Mouse (Mus musculus) hindbrain, embryonic 16.5 days (tissue): ENCODE results near the gene Chka. TPM values are rescaled to one million over a fixed set of nuclear protein-coding genes. Genes with fewer than 3 reads are reported as not detected.

ENCODE experiments used
- ATAC-seq: fragments of 200-750 bp; cut with Nextera tagmentation; 2 replicates; pipeline ENCODE4 v1.8.0; 2017; ENCODE audit warnings: moderate TSS enrichment, moderate library complexity
- H3K27ac ChIP-seq: fragments of 300-500 bp; sonication (generic); 2 replicates; pipeline ENCODE4 v1.5.1; 2014; ENCODE audit warnings: low read depth, mild to moderate bottlenecking, control low read depth, low read length, moderate library complexity
- H3K27me3 ChIP-seq: fragments of 300-500 bp; sonication (generic); replicated peaks from 2 replicates; pipeline ENCODE4 v1.6.1; 2014; ENCODE audit warnings: low read length; ENCODE audit not compliant: control insufficient read depth, insufficient read depth
- H3K36me3 ChIP-seq: fragments of 300-500 bp; sonication (generic); 2 replicates; pipeline ENCODE4 v1.6.1; 2014; ENCODE audit warnings: mild to moderate bottlenecking, low read length, moderate library complexity, mixed read lengths; ENCODE audit not compliant: control insufficient read depth, insufficient read depth
- H3K4me1 ChIP-seq: fragments of 300-500 bp; sonication (generic); 2 replicates; pipeline ENCODE4 v1.6.1; 2014; ENCODE audit warnings: low read depth, low read length; ENCODE audit not compliant: control insufficient read depth, insufficient read depth
- H3K4me2 ChIP-seq: fragments of 300-500 bp; sonication (generic); 2 replicates; pipeline ENCODE4 v1.6.1; 2014; ENCODE audit warnings: mild to moderate bottlenecking, low read length, control low read depth, moderate library complexity
- H3K4me3 ChIP-seq: fragments of 300-500 bp; sonication (generic); 2 replicates; pipeline ENCODE4 v1.5.1; 2014; ENCODE audit warnings: mild to moderate bottlenecking, low read length, control low read depth, moderate library complexity
- H3K9ac ChIP-seq: fragments of 300-500 bp; sonication (generic); 2 replicates; pipeline ENCODE4 v1.6.1; 2014; ENCODE audit warnings: low read depth, mild to moderate bottlenecking, control low read depth, low read length, moderate library complexity
- H3K9me3 ChIP-seq: fragments of 300-500 bp; sonication (generic); 2 replicates; pipeline ENCODE4 v1.6.1; 2014; ENCODE audit warnings: mild to moderate bottlenecking, low read length, moderate library complexity; ENCODE audit not compliant: control insufficient read depth
- WGBS: fragments of 180-500 bp; shearing (Covaris S2); extraction: QIAGEN DNeasy Blood & Tissue Kit; methylation state at CpG from one replicate; pipeline ENCODE4 v1.1.7; 2014; 5-methylcytosine and 5-hydroxymethylcytosine counted together
- polyA plus RNA-seq: library from polyadenylated mRNA; unstranded; fragments of >200 nt; fragmentation: Nextera tagmentation; extraction: Ambion mirVana; gene quantifications from 2 replicates; pipeline ENCODE4 v1.2.1, GENCODE M21; 2015

Gene Chka
- polyA plus RNA-seq, 1 experiment from 2014 or later = 56.3 TPM

DNA sequence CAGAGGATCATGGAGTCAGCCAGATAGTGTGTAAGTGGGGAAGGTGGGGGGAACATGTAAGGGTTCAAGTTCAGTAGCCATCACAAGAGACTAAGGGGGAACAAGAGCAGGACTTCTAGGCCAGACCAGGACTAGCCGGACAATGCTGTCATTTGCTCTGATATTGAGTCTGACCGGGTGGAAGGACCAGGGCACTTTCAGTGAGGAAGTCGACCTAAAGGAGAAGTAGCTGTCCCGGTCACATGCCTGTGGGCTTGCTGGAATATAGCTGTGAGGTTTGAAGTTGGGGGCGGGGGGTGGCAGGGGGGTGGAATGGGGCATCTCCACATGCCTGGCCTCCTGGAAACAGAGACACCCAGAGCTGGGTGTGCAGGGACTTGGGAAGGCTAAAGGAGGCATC lies 63.0 kb downstream of the Chka start:
- H3K4me1 ChIP-seq = peaks cover 15% of the 10 kb centered on the region
- no peak overlapping the region; the same call in 1 of the 2 replicates for H3K9ac ChIP-seq
- H3K36me3 ChIP-seq = peaks cover 7% of the 10 kb centered on the region; the same call in 1 of the 2 replicates
- WGBS = 86% methylated on average over 5 of the region's 5 CpGs
- no peak overlapping the region for H3K27ac ChIP-seq
- H3K4me3 ChIP-seq = no peak overlapping the region
- no peak overlapping the region for H3K4me2 ChIP-seq
- H3K9me3 ChIP-seq = no peaks in the 10 kb centered on the region
- ATAC-seq = no peak
- H3K27me3 ChIP-seq = no peaks in the 10 kb centered on the region

DNA sequence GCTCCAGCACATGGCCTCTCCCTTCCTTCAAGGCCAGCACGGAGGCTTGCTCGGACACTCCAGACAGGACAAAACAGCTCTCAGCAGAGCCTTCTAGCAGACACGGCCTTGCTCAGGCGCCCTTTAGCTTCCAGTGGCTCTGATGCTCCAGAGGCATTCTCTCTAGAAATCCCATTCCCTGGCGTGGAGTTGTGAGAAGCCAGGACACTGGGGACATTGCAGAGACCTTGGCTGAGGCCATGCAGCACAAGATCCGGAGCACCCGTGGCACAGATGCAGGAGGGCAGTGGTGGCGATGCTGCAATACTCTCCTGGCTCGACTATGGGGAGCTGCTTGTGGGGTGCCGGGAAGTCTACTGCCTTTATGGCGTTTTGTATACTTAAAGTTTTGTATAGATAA lies 65.2 kb downstream of the Chka start:
- no peak for ATAC-seq
- H3K9me3 ChIP-seq = no peaks in the 10 kb centered on the region
- peaks cover 11% of the 10 kb centered on the region for H3K4me1 ChIP-seq
- H3K36me3 ChIP-seq = no peaks in the 10 kb centered on the region
- H3K9ac ChIP-seq = no peak overlapping the region
- no peak overlapping the region for H3K4me3 ChIP-seq
- WGBS = 78% methylated on average over 11 of the region's 11 CpGs
- H3K27me3 ChIP-seq = no peaks in the 10 kb centered on the region
- no peak overlapping the region for H3K4me2 ChIP-seq
- no peak overlapping the region for H3K27ac ChIP-seq

DNA sequence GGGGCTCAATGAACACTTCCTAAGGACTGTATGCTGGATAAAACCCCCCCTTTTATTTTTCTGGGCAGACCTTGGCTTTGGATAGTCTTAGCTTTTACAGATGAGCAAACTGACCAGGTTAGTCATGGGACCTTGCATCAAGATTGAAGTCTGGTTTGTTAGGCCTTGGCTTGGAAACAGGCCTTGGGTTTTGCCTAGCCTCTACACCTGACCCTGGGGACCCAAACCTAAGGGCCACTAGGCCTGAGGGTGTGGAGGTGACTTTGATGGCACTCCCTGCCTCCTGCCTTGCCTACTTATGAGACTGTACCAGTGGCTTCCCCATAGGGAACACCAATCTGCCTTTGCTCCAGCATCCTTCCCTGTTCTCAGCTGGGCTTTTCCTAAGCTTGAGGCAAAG lies 68.4 kb downstream of the Chka start:
- no peaks in the 10 kb centered on the region for H3K4me1 ChIP-seq
- H3K27ac ChIP-seq = no peak overlapping the region
- H3K9me3 ChIP-seq = no peaks in the 10 kb centered on the region
- no peak for ATAC-seq
- H3K36me3 ChIP-seq = no peaks in the 10 kb centered on the region
- H3K9ac ChIP-seq = no peak overlapping the region
- H3K4me3 ChIP-seq = no peak overlapping the region
- H3K27me3 ChIP-seq = no peaks in the 10 kb centered on the region
- no peak overlapping the region for H3K4me2 ChIP-seq

DNA sequence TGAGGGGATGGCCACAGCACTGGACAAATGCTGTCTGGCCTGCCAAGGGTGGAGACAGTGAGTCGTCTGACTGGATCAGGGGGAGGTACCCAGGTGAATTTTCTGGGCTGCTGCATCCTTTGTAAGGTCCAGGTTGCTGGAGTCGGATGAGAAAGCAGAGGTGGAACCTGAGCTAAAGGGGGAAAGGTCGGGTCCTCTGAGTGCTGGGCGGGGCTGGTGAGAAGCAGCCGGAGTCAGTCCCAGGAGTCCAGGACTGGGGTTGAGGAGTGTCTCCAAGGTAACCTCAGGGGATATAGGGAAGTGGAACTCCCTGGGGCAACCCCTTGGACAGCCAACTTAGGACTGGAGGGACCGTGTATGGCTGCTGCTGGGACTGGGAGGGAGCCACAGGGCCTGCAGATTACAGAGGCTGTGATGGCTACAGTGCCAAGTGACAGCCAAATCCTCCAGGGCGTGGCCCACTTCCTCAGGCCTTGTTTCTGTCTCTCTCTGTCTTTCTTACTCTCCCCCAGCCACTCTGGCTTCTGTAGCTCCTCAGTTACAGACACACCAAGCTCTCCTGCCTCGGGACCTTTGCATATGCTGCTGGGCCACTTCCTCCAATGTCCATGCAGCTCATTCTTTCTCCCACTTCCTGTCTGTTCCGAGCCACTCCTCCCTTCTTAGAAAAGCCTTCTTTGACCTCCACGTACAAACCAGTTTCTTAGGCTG lies 71.2 kb downstream of the Chka start:
- Histone ChIP-seq H3K4me3 (no peak overlapping the region), H3K27me3 (no peaks in the 10 kb centered on the region), H3K4me1 (no peaks in the 10 kb centered on the region), H3K36me3 (no peaks in the 10 kb centered on the region), H3K4me2 (no peak overlapping the region), H3K9me3 (no peaks in the 10 kb centered on the region), H3K27ac (no peak overlapping the region), H3K9ac (no peak overlapping the region)
- 58% methylated on average over 10 of the region's 10 CpGs for WGBS
- no peak for ATAC-seq

DNA sequence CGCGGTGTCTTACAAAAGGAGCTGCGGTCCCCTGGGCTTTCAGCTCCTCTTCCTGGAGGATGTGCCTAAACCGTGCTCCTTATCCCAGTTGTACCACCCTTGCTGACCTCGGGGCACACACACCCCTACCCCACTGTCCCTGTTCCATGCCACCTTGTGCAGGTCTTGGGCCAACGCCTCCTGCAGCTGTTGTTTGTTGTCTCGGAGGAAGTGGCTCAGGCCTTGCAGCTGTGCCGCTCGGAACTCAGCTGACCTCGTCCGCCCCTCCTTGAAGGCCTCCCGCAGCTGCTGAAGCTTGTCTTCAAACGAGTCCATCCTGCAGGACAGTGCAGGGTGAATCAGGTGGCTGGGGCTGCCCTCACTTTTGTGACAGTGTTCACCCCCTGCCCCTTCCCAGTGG lies 72.0 kb downstream of the Chka start:
- no peak overlapping the region for H3K4me3 ChIP-seq
- no peak for ATAC-seq
- no peaks in the 10 kb centered on the region for H3K27me3 ChIP-seq
- no peaks in the 10 kb centered on the region for H3K36me3 ChIP-seq
- no peak overlapping the region for H3K27ac ChIP-seq
- H3K9me3 ChIP-seq = no peaks in the 10 kb centered on the region
- no peak overlapping the region for H3K9ac ChIP-seq
- WGBS = 46% methylated on average over 13 of the region's 13 CpGs
- H3K4me1 ChIP-seq = no peaks in the 10 kb centered on the region
- no peak overlapping the region for H3K4me2 ChIP-seq

DNA sequence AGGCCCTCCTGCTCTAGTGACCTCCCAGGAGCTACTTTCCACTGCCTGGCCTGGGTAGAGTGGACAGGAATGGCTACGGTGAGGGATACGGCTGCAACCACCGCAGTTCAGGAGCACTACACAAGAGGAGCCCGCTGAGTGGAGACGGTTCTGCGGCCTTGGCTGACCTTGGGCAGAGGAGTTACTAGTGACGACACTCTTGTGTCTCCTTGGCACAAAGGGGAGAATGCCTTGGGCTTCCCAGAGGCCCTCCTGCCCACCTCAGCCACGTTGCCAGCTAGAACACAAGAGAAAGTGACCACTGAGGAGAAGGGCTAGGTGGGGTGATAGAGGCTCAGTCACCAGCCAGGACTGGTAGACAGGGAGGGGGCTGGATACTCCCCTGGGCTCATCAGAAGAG lies 72.6 kb downstream of the Chka start:
- Histone ChIP-seq H3K9ac (no peak overlapping the region), H3K4me3 (no peak overlapping the region), H3K36me3 (no peaks in the 10 kb centered on the region), H3K27me3 (no peaks in the 10 kb centered on the region), H3K4me2 (no peak overlapping the region), H3K27ac (no peak overlapping the region), H3K9me3 (no peaks in the 10 kb centered on the region), H3K4me1 (no peaks in the 10 kb centered on the region; the same call in 1 of the 2 replicates)
- 78% methylated on average over 8 of the region's 8 CpGs for WGBS
- ATAC-seq = no peak

DNA sequence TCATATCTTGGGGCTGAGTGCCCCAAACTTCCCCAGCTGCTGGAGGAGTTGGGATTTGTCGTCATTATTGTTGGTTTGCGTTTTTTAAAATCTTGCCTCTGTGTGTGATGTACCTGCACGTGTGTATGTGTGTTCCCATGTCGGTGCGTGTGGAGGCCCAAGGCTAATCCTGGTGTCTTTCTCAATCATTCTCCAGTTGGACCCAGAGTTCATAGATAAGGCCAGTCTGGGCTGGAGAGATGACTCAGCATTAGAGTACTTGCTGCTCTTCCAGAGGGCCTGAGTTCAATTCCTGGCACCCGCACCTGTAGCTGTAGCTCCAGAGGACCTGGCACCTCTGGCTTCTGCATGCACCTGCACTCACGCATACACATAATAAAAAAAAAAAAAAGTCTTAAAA lies 73.3 kb downstream of the Chka start:
- Histone ChIP-seq H3K27ac (no peak overlapping the region), H3K9me3 (no peaks in the 10 kb centered on the region), H3K27me3 (no peaks in the 10 kb centered on the region), H3K4me1 (peaks cover 4% of the 10 kb centered on the region), H3K36me3 (no peaks in the 10 kb centered on the region), H3K9ac (no peak overlapping the region), H3K4me3 (no peak overlapping the region), H3K4me2 (no peak overlapping the region)
- WGBS = 94% methylated on average over 7 of the region's 7 CpGs
- no peak for ATAC-seq

DNA sequence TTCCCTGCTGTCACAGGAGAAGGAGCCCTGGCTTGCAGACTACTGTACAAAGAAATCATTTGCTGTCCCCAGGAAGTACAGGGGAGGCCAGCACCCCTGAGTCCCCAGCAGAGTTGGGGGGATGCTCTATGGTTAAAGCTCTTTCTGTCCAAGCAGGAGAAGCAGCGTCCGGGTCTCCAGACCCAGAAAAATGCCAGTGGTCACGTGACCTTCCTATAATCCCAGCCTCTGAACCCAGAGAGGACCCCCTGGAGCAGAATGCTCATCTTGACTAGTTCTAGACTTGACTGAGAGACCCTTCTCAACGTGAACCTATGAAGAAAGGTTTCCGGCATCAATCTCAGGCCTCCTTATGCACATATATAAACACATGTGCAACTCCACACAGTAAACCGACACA lies 74.3 kb downstream of the Chka start:
- Histone ChIP-seq H3K36me3 (no peaks in the 10 kb centered on the region), H3K4me3 (no peak overlapping the region), H3K27ac (no peak overlapping the region), H3K9ac (no peak overlapping the region), H3K4me2 (no peak overlapping the region), H3K4me1 (peaks cover 13% of the 10 kb centered on the region), H3K9me3 (no peaks in the 10 kb centered on the region), H3K27me3 (no peaks in the 10 kb centered on the region)
- no peak for ATAC-seq
- 87% methylated on average over 6 of the region's 6 CpGs for WGBS

DNA sequence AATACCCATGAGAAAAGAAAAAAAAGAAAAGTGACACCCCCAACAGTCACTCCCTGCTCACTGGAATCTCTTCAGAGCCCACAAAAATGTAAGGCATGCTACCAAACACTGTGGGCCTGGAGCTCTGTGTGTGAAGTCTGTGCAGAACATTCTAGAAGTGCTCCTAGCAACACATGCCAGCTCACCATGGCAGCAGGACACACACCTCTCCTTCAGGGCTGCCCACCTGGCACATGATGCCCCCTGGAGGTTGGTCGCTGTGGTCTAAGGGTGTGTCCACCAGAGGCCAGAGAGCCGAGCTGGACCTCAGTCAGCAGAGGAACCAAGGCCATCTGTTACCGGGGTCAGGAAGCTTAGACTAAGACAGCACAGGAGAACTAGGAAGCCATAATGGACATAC lies 74.7 kb downstream of the Chka start:
- H3K9me3 ChIP-seq = no peaks in the 10 kb centered on the region
- H3K4me1 ChIP-seq = peaks cover 13% of the 10 kb centered on the region
- no peak overlapping the region for H3K27ac ChIP-seq
- H3K4me3 ChIP-seq = no peak overlapping the region
- no peaks in the 10 kb centered on the region for H3K27me3 ChIP-seq
- WGBS = 77% methylated on average over 3 of the region's 3 CpGs
- no peaks in the 10 kb centered on the region for H3K36me3 ChIP-seq
- no peak overlapping the region for H3K4me2 ChIP-seq
- H3K9ac ChIP-seq = no peak overlapping the region
- no peak for ATAC-seq

DNA sequence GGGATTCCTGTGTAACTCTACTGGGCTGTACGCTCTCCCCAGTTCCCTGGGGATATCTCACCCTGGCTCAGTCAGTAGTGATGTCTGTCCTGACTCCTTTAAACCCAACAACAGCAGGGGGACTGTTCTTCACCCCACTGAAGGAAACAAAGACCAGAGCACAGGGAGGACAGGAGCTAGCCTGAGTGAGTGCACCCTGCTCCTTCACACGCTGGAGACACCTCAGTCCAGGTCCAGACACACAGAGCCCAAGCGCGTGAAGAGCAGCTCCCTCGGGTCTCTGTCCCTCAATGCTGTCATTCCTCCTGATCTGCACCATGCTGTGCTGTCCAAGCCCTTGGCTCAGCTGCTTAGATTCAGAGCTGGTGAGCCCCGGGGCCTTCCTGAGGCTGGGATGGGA lies 75.1 kb downstream of the Chka start:
- no peak overlapping the region for H3K9ac ChIP-seq
- H3K27ac ChIP-seq = no peak overlapping the region
- H3K4me3 ChIP-seq = no peak overlapping the region
- no peaks in the 10 kb centered on the region for H3K9me3 ChIP-seq
- H3K36me3 ChIP-seq = no peaks in the 10 kb centered on the region
- H3K4me2 ChIP-seq = no peak overlapping the region
- ATAC-seq = no peak
- H3K4me1 ChIP-seq = peaks cover 13% of the 10 kb centered on the region
- 72% methylated on average over 6 of the region's 6 CpGs for WGBS
- H3K27me3 ChIP-seq = no peaks in the 10 kb centered on the region
